Mouse (Mus musculus): ENCODE results near the gene Rex2. TPM values are rescaled to one million over a fixed set of nuclear protein-coding genes. Genes with fewer than 3 reads are reported as not detected.
"Not testable (repeated sequence)": the region's sequence is repeated elsewhere in the genome, so short reads cannot be mapped to it uniquely, and the experiment has no call there.

Gene Rex2
- total RNA-seq (2021), result under 1 TPM; 0.10 to 0.15 TPM
- long read RNA-seq, experiment 1, result 0 reads
- long read RNA-seq, experiment 2, result 0 reads

DNA sequence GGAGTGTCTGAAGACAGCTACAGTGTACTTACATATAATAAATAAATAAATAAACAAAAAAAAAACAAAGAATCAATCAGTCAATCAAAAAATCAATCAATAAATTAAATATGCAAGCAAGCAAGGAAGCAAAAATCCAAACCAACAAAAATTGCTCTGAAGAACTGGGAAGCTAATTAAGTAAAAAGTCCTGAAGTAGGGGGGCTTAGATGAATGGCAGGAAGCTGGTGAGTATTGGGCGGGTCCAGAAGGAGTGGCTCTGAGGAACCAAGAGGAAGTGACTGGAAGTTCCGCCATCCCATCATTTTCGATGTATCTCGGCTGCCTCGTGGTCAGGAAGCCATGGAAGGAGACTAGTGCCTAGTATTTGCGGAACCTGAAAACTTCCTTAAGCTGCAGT is at the start of gene Rex2:
TSS of gene Rex2 (plus strand) at position 301 of the 400 bp plus-strand sequence.
- intact Hi-C loops (cut with DNase I); DNase-seq: not testable (repeated sequence)

DNA sequence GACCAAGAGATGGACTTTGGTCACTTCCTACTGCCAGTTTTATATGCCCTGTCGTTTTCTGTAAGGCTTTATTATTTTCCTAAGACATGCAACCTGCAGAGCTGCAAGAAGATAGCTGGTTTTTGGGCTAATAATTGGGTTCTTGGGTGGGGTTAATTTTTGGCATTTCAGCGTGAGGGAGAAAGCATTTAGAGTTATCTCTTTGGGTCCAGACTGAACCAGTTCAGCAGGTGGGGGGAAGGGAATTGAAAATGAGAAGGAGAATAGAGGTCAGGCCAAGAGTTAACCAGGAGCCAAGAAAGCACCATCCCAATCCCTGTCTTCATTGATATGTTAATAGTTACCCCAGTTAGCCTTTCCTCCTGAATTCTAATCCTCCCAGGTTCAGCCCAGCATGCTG is 45.1 kb upstream of the Rex2 start:
- intact Hi-C loops (cut with DNase I); DNase-seq: not testable (repeated sequence)

DNA sequence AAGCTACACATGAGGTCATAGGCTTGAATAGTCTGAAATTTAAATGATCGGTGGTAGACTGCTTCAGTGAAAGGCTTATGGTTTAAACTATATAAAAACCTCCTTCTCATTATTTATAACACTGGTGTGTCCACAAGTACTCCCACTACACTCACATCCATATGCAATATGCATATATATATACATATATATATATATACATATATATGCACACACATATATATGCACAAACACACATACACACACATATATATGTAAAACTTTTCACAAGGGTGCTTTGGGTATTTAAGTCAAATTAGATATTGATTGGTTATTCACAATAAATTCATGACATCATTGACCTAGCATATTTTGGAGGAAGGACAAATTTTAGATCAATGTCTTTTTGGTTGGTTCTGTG is 3.2 kb upstream of the Rex2 start:
- intact Hi-C loops (cut with DNase I); DNase-seq: not testable (repeated sequence)

DNA sequence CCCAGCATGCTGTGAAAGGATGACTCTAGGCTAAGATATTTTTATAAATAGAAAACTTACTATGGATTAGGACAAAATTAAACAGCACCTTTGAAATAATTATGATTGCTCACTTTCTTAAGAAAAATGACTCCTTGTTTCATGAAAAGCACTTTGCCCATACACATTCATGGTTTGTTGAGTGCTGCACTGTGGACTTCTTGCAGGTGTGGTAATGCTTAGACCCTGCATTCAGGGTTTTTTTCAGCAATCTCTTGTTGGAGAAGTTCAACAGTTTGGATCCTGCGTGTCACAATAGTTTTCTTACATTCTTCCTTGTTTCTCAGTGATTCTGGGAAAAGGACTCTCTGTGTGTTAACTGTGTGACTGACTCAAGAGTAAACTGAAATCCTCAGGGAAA is 4.7 kb downstream of the Rex2 start:
- DNase-seq; intact Hi-C loops (cut with DNase I): not testable (repeated sequence)

DNA sequence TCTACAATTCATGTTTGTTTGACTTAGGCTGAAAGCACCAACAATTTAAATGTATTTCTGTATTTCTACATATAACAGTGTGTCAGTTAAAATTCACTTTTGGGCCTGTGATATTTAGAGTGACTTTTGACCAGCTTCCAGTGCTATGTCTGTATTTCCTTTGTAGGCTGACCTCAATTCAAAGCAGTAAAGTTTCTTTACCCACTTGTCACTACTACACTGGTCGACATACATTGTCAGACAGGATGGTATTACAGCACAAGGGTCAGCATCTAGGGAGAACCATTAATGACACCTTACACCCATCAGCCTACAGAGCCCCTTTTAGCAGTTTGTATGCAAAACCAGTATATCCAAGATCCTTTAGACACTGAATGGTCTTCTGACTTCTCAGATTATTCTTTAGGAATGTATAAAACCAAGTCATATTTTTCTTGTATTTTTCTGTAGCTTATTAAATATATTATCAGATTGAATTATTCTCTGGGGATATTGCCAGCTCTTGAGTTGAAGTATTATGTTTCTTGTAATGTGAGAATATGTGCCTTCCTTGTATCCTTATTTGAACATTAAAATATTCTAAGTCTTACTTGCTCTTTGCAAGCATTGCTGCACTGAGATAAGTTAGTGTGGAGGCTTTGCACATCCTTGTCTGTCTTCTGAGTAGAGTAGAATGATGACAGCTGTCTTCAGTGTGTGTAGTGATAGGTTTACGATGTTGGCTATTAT is 9.8 kb downstream of the Rex2 start:
- intact Hi-C loops (cut with DNase I), result not testable (repeated sequence)

DNA sequence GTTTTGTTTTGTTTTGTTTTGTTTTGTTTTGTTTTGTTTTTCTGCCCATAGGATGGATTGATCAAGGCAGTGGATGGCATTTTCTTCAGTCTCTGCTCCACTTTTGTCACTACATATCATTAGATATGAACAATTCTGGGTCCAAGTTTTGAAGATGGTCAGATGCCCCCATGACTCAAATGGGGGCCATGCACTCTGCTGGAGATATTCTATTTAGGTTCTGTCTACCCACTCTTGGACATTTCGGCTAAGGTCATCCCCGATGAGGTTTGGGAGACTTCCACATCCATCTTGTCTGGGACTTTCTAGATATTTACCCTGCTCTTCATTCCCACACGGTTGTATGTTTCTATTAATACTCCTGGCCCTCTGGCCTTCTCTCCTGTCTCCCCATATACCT is 42.1 kb downstream of the Rex2 start:
- intact Hi-C loops (cut with DNase I); DNase-seq: not testable (repeated sequence)

More for the DNA sequence above, 9.8 kb downstream of the Rex2 start:
- DNase-seq, result not testable (repeated sequence)

DNA sequence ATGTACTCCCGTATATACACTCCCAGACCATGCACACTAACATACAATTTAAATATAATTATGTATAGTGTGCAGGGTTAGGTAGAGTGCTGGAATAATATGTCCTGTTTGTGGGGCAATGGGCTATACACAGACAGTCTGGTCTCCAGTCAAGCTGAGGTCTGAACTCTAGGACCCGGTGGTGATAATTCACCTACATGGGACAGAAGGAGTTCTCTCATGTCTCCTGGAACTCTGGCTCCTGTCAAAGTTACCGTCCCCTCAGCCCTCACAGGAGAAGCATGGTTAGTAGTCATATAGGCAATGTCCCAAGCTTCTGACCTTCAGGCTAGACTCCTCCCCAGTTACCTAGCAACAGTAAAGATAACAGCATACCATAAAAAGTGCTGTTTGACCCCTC is 44.2 kb downstream of the Rex2 start:
- DNase-seq; intact Hi-C loops (cut with DNase I): not testable (repeated sequence)

DNA sequence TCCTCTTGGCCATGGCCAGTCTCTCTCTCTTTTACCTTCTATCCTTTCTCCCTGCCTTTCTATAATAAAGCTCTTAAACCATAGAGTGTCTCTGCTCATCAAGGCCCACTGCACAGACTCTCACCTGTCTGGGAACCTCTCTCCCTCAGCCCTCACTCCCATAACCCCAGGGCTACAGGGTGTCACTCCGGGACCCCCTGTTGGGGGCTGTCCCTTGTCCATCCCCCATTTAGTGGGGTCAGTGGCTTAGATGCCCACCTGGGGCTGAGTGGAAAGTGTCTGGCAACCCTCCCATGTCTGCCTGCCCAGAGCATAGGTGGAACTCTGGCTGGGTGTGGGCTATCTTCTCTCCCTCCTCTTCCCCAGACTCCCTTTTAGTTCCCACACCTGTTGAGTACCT is 44.7 kb downstream of the Rex2 start:
- DNase-seq; intact Hi-C loops (cut with DNase I): not testable (repeated sequence)

DNA sequence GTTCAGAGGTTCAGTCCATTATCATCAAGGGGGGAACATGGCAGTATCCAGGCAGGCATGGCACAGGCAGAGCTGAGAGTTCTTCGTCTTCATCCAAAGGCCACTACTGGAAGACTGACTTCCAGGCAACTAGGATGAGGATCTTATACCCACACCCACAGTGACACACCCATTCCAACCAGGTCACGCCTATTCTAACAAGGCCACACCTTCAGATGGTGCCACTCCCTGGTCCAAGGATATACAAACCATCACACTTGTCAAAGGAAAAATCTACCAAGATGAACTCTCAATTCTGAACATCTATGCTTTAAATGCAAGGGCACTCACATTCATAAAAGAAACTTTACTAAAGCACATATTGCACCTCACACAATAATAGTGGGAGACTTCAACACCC is 74.0 kb downstream of the Rex2 start:
- intact Hi-C loops (cut with DNase I), result not testable (repeated sequence)

DNA sequence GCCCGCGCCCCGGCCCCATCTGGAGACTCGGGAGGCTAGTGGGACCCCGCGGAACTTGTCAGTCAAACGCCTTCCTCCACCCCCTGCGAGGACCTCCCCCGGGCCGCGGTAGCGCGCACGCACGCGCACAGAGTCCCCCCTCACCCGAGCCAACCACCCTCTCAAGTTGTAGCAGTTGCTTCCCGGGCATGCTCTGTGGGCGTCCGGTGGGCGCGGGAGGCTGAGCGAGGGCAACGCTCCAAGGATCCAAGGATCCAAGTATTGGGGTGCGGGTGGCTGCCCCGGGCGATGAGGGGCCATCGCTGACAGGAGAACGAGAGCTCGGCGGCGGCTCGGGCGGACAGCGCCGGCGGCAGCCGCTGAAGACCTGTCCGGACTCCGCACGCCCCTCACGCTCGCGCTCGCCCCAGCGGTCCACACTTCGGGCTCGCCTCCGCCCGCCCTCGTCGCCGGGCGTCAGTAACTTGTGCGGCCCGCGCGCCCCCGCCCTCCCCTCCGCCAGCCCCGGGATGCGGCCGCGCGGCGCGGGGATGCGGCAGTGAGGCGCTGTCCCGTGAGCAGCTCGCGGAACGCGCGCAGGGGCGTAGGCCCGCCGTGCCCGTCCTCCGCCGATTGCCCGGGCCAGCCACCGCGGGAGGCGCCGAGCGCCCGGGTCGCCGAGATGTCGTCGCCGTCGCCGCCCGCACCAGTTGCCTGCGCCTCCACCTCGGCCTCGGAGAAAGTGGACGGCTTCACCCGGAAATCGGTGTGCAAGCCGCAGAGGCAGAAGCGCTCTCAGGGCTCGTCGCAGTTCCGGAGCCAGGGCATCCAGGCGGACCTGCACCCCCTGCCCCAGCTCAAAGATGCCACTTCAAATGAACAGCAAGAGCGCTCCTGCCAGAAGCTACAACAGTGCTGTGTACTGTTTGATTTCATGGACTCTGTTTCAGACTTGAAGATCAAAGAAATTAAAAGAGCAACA is 80.3 kb downstream of the Rex2 start:
- intact Hi-C loops (cut with DNase I); DNase-seq: not testable (repeated sequence)

More for the DNA sequence above, 74.0 kb downstream of the Rex2 start:
- not testable (repeated sequence) for DNase-seq

DNA sequence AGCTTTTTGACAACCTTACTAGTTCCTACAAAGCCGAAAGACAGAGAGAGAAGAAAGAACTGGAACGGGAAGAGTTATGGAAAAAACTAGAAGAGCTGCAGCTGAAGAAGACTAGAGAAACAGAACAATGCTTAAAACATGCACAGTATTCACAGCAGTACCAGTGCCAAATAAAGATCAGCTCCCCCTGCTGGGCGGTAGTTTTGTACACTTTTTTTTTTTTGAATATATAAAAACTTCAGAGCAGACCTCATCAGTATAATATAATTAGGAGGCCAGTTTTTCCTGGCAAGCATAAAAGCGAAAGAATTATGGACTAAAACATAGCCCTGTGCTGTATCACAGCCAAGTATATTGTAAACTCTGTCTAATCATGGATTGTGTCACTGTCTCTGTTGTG is 82.2 kb downstream of the Rex2 start:
- intact Hi-C loops (cut with DNase I); DNase-seq: not testable (repeated sequence)

Other genes starting within 250 kb of the Rex2 start
- gene Gm21411, start 112.3 kb upstream of the Rex2 start, total RNA-seq (2021), result not detected
- not detected for gene Zfp989, start 49.9 kb upstream of the Rex2 start, total RNA-seq (2021)
- 1 to 10 TPM; 1.4 to 1.7 TPM for gene Zfp991, start 110.2 kb downstream of the Rex2 start, total RNA-seq (2021)

All from gastrocnemius, postnatal 36 days (tissue).